Mouse (Mus musculus) bone marrow macrophage, adult 2 months (primary cell): ENCODE results near the gene Xpo1. TPM values are rescaled to one million over a fixed set of nuclear protein-coding genes. Genes with fewer than 3 reads are reported as not detected.
"Not testable (repeated sequence)": the region's sequence is repeated elsewhere in the genome, so short reads cannot be mapped to it uniquely, and the experiment has no call there.

ENCODE experiments used
- H3K27ac ChIP-seq: 2 replicates; pipeline ENCODE4 v1.5.1; 2012; ENCODE audit warnings: low read depth, low read length; ENCODE audit not compliant: insufficient read depth
- H3K4me1 ChIP-seq: 2 replicates; pipeline ENCODE4 v1.6.1; 2012; ENCODE audit warnings: low read length; ENCODE audit not compliant: control insufficient read depth, insufficient read depth
- H3K4me3 ChIP-seq: 2 replicates; pipeline ENCODE4 v1.5.1; 2012; ENCODE audit warnings: mild to moderate bottlenecking, low read length, moderate library complexity; ENCODE audit not compliant: insufficient read depth
- CTCF ChIP-seq: IDR thresholded peaks from 2 replicates; pipeline ENCODE4 v1.5.1; 2012; ENCODE audit warnings: low read depth, mild to moderate bottlenecking, low read length, moderate library complexity
- POLR2A ChIP-seq: IDR thresholded peaks from 2 replicates; pipeline ENCODE4 v1.6.1; 2012; ENCODE audit warnings: mild to moderate bottlenecking, low read depth, low read length, borderline replicate concordance
- polyA plus RNA-seq: library from polyadenylated mRNA; stranded (reverse); fragments of >200 nt; gene quantifications from 2 replicates; pipeline ENCODE4 v1.2.4, GENCODE M21; 2012; ENCODE audit not compliant: missing spikeins, insufficient read depth, insufficient read length

Xpo1 gene
- polyA plus RNA-seq, 1 experiment, result 70.5 TPM

DNA sequence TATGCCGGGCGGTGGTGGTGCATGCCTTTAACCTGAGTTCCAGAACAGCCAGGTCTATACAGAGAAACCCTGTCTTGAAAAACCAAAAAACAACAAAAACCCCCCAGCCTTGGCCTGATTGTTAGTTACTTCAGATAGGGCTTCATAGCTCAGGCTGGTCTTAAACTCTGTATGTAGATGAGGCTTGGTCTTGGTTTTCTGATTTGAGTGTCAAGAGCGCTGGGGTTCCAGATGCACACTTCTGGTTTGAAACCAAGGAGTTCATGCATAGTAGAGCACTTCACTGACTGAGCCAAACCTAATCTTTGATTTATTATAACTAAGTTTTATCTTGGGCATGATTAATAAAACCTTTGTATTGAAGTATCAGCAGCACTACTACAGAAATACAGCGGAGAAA is 3.2 kb downstream of the Xpo1 start:
- Histone ChIP-seq H3K4me3 (no peak overlapping the region), H3K27ac (no peak overlapping the region), H3K4me1 (peaks cover 17% of the 10 kb centered on the region)
- no peak for TF ChIP-seq CTCF
- no peak for TF ChIP-seq POLR2A

DNA sequence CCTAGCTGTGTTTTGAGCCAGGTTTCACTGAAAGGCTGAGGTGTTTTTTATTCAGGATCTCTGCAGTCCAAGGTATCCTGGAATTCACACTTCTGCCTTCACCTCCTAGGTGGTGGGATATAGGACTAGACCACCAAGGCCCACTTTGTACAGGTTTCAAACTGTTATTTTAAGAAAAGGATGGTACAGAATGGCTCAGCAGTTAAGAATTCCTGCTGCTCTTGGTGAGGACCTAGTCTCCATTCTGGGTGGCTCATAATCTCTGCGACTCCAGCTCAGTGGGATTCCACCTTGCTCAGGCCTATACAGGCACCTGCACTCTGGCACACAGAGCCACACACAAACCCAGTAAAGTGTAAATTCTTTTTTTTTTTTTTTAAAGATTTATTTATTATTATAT is 3.6 kb downstream of the Xpo1 start:
- Histone ChIP-seq H3K27ac (no peak overlapping the region), H3K4me3 (no peak overlapping the region), H3K4me1 (peaks cover 15% of the 10 kb centered on the region)
- no peak for TF ChIP-seq CTCF
- TF ChIP-seq POLR2A, result no peak

DNA sequence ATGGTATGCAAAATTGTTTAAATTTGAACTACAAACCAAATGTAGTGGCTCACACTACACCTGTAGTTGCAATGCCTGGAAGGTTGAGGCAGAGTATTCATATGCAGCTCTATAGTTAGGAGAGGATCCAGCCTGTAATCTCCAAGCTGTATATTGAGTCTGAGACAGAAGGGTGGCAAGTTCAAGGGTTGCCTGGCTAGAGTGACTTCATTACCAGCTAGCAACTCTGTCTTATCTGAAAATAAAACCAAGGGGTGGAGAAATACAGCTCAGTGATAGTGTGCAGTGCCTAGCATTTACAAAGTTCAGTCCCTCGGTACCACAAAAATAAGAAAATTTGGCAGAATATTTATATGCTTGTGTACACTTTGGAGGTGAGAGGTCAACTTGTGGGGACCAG is 4.3 kb downstream of the Xpo1 start:
- Histone ChIP-seq H3K4me3 (no peak overlapping the region), H3K4me1 (peaks cover 11% of the 10 kb centered on the region), H3K27ac (no peak overlapping the region)
- TF ChIP-seq POLR2A (no peak), CTCF (no peak)

DNA sequence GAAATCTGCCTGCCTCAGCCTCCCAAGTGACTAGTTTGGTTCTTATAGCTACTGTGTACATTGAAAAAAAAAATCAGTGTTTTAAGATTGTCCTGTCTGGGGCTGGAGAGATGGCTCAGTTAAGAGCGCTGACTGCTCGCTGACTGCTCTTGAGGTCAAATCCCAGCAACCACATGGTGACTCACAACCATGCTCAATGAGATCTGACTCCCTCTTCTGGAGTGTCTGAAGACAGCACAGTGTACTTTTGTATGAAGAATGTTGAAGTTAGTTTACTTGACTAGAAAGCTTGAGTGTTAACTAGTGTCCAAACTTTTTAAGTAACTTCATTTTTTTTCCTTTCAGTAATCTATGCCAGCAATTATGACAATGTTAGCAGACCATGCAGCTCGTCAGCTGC is 5.6 kb downstream of the Xpo1 start:
- H3K4me1 ChIP-seq, result peaks cover 11% of the 10 kb centered on the region
- TF ChIP-seq POLR2A (no peak), CTCF (no peak)
- no peak overlapping the region for H3K27ac ChIP-seq
- no peak overlapping the region for H3K4me3 ChIP-seq

DNA sequence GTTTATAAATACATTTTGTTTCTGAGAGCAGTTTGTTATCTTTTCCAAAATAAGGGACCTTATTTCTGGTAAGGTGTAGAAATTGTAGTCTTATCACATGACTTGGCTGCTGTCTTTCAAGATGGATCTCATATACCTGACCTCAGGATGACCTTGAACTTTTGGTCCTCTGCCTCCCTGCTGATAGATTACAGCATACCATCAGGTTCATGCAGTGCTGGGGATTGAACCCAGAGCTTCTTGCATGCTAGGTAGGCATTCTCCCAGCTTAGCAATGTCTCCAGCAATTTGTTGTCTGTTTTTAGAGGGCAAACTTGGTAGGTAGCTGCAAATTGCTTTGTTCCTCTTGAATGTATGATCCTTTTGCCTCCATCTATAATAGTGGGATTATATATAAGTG is 9.1 kb downstream of the Xpo1 start:
- TF ChIP-seq POLR2A, result no peak
- no peak for TF ChIP-seq CTCF
- H3K27ac ChIP-seq, result no peak overlapping the region
- H3K4me1 ChIP-seq, result 0 out of 2 replicates have a peak, but pooled peaks cover 3% of the 10 kb centered on the region
- no peak overlapping the region for H3K4me3 ChIP-seq

DNA sequence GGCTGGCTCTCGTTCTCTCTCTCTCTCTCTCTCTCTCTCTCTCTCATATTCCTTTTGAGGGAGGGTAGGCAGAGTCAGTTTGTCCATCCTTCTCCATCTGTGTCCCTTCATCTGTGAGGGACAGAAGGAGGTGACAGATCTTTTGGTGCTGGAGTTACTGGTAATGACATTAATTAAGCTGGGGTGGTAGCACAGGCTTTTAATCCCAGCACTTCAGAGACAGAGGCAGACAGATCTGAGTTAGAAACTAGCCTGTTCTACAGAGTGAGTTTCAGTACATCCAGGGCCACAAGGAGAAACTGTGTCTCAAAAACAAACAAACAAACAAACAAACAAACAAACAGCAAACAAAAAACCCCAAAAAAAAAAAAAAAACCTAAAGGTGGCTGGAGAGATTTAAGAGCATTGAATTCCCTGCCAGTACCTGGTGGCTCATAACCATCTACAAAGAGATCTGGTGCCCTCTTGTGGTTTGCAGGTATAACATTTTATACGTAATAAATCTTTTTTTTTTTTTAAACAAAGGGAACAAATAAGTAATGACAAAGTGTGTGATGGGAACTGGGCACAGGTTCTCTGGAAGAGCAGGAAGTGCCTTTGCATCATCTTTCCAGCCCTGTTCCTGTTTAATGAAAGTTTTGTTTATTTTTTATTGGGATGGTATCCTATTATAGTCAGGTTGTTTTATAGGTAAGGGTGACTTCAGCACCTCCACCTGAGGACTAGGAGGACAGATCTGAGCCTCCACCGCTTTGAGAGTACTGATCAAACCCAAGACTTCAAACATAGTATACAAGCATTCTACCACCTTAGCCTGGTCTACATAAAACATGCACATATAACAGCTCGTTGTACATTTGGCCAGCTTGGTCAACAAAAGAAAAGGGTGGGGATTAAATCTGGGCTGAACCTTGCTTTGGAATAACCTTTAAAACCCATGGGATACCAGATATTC is 16.2 kb downstream of the Xpo1 start:
- peaks cover 3% of the 10 kb centered on the region; the same call in 1 of the 2 replicates for H3K4me1 ChIP-seq
- no peak for TF ChIP-seq POLR2A
- H3K27ac ChIP-seq, result no peak overlapping the region
- no peak overlapping the region for H3K4me3 ChIP-seq

DNA sequence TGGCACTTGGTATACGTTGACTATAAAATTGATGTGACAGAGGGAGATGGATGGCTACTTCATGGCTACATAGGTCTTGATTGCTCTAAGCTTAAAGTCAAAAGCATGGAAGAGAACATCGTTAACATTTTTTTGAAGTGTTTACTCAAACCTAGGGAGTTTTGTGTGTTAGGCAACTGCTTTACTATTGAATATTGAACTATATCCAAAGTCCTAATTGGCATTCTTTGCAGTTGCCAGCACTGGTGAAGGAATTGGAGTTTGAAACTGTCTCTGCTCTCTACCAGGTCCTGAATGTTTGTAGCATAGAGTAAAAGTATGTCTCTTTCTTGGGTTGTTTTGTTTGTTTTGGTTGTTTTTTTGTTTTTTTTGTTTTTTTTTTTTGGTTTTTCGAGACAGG is 19.9 kb downstream of the Xpo1 start:
- Histone ChIP-seq H3K27ac (no peak overlapping the region), H3K4me1 (peaks cover 3% of the 10 kb centered on the region; the same call in 1 of the 2 replicates), H3K4me3 (no peak overlapping the region)
- TF ChIP-seq CTCF, result no peak
- no peak for TF ChIP-seq POLR2A

DNA sequence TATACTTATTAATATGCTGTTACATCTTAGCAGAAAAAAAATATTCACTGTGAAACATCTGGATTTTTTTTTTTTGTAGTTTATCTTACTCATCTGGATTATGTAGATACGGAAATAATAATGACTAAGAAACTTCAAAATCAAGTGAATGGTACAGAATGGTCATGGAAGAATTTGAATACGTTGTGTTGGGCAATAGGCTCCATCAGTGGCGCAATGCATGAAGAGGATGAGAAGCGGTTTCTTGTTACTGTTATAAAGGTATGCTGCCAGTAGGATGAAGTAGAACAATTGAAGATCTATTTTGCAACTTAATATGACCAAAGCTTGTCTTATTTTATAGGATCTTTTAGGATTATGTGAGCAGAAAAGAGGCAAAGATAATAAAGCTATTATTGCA is 28.6 kb downstream of the Xpo1 start:
- Histone ChIP-seq H3K27ac (no peak overlapping the region), H3K4me1 (no peaks in the 10 kb centered on the region), H3K4me3 (no peak overlapping the region)
- no peak for TF ChIP-seq CTCF
- TF ChIP-seq POLR2A, result no peak

DNA sequence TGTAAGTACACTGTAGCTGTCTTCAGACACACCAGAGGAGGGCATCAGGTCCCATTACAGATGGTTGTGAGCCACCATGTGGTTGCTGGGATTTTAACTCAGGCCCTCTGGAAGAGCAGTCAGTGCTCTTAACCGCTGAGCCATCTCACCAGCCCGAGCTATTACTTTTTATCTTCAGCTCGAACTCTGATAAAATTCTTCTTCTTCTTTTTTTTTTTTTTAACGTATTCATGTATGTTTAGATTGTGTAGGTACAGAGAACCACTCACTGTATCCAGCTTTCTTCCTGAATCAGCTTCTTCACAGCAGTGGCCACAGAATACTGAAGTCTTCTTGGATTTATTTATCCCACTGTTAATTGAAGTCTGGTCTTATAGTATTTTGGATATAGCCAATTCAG is 33.0 kb downstream of the Xpo1 start:
- not testable (repeated sequence) for H3K4me1 ChIP-seq, H3K27ac ChIP-seq, H3K4me3 ChIP-seq

DNA sequence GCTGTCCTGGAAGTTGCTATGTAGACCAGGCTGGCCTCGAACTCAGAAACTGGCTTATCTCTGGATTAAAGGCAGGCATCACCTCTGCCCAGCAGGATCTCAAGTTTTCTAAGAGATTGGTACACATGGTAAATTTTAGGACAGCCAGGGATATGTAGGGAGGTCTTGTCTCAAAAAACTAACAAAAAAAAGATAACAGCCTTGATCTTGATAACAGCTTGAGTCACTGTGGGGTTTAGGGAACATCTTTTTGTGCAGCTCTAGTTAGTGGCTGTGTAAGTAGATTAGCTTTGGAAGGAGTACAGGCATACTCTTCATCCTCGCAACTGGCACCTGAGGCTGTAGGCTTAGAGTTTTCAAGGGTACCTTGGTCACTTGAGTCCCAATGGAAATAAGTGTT is 41.5 kb downstream of the Xpo1 start:
- TF ChIP-seq CTCF (no peak), POLR2A (no peak)
- H3K27ac ChIP-seq, result no peak overlapping the region
- H3K4me3 ChIP-seq, result no peak overlapping the region
- H3K4me1 ChIP-seq, result no peaks in the 10 kb centered on the region
